Mouse (Mus musculus): ENCODE data around the gene Gm49450.
"Not testable (repeated sequence)": the region's sequence is repeated elsewhere in the genome, so short reads cannot be mapped to it uniquely, and the experiment has no call there.

Gm49450 gene

DNA sequence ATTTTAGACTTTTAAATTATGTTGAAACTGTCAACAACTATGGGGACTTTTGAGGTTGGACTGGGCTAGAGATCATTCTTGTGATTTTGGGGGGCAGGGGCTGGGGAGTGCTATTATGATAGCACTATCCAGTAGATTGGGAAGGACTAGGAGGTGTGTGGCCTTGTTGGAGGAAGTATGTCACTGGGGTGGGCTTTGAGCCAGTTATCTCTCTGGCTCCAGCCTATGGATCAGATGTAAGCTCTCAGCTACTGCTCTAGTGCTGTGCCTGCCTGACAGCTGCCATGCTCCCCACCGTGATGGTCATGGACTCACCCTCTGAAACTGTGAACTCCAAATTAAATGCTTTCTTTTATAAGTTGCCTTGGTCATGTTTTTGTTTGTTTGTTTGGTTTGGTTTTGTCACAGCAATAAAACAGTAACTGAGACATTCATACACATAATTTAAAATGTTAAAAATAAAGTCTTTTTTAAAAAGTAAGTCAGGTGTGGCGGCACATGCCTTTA is 30.3 kb downstream of the Gm49450 start:
- no peak for DNase-seq (ENCODE audit: low spot score)

DNA sequence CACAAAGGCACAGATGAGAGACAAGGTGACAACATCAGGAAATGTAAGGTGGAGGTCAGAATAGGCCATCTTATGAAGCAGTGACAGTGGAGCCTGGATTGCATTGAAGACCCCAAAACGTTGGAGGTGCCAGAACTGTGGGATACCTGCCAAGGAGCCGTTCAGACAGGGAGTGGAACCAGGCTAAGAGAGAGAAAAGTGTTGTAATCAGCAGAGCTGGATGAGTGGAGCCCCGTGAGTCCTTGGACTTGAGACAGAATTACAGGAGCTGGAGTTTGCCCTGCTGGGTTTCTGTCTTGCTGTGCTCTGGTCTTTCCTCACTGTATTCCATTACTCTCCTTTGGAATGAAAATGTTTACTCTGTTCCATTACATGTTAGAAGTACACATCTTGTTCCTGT is 30.8 kb downstream of the Gm49450 start:
- no peak for DNase-seq (ENCODE audit: low spot score)

DNA sequence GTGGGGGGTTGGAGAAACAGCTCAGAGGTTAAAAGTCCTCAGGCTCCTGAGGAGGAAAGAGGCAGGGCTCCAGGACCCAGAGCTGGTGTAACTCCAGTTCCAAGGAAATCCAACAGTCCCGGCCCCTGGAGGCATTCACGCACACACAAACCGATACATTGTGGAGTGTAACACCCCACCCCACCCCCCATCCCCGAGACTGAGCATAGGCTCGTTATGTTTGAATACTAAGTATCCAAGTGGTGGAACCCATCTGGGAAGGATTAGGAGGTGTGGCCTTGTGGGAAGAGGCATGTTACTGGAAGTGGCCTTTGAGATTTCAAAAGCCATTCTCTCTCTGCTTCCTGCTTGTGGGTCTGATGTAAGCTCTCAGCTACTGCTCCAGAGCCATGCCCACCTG is 31.8 kb downstream of the Gm49450 start:
- no peak for DNase-seq (ENCODE audit: low spot score)

DNA sequence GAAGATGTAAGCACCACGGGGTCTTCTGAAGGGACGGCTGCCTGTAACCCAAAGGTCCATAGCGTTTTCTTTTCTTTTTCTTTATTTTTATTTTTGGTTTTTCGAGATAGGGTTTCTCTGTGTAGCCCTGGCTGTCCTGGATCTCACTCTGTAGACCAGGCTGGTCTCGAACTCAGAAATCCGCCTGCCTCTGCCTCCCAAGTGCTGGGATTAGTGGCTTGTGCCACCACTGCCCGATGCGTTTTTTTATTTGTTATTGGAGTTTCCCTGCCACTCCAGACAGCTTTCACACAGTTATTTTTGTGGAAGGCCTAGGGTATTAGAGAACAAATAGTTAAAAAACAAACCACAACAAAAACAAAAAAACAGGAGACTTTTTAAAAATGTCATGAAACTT is 34.9 kb downstream of the Gm49450 start:
- not testable (repeated sequence) for DNase-seq (ENCODE audit: low spot score)

DNA sequence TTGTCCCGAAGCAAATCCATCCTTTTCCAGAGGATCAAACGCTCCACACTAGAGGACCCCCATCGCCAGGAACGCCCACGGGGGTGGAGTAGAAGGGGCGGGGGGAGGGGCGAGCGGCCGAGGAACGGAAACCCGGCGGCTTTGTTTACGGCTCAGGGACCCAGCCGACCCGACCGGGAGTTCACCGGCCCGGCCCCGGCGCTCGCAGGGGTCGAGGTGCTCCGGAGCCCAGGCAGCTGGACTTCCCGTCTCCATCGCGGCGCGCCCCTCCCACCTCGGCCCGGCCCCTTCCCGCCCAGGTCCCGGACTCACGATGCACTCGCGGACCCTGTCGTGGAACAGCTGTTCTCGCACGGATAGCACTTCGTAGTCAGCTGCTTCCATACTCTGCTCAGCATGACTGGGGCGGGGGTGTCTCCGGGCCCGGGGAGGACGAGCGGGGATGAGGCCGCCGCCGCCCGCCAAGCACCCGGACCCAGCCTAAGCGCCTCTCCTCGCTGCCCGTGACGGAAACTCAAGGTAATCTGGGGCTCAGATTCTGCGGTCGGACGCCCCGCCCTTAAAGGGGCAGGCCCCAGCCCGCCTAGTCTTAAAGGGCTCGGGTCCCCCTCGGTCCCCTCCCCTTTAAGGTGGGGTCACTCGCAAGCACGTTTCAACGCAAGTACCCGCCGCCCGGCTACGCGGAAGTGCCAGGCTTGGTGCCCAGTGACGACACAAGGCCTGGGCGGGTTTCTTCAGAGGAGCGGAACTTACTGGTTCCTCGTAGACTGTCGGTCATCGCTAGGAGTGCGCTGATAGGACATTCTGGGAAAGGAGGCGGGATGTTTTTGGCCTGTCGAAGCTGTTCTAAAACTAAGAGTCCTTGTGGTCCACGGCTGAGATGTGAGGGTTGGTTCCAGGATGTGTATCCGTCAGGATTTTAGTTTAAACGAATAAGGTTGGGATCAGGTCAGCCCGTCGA is 35.5 kb downstream of the Gm49450 start, which contains the start of gene Lmbr1l:
Gene Lmbr1l, minus strand, starts transcription at position 694 of the 961 bp plus-strand sequence.
- DNase-seq (ENCODE audit: low spot score): peak; percentile 97

DNA sequence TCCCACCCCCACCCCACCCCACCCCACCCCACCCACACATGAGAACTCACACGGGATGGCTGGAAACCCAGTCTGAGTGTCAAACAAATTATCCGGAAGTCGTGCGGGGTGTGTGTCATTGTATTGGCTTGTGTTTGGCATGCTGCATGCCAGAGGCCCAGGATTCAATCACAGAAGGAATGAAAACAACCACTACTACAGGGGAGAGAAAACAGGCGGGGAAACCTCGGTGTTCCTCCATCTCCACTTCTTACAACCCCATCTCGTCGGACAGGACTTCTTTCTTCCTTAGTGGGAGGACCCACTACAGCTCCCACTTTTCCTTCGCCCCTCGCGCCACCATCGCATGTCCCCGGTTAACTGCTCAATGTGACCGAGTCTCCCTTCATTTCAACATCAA is 36.3 kb downstream of the Gm49450 start:
- DNase-seq (ENCODE audit: low spot score): no peak

DNA sequence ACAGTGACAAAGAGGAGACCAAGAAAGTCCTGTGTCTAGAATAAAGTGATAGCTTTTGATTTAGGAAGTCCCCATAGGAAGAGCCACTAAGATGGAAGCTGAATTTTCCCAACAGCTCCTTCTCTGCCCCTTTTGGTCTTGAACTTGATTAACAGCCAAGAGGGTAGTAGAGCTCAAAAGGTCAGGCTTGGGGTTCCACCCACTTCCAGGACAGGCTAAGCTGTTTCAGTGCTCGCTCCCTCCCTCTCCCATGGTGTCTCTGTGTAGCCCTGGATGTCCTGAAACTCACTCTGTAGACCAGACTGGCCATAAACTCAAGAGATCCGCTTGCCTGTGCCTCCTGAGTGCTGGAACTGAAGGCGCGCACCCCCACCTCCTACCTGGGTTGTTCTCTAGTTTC is 37.3 kb downstream of the Gm49450 start:
- DNase-seq (ENCODE audit: low spot score): no peak

DNA sequence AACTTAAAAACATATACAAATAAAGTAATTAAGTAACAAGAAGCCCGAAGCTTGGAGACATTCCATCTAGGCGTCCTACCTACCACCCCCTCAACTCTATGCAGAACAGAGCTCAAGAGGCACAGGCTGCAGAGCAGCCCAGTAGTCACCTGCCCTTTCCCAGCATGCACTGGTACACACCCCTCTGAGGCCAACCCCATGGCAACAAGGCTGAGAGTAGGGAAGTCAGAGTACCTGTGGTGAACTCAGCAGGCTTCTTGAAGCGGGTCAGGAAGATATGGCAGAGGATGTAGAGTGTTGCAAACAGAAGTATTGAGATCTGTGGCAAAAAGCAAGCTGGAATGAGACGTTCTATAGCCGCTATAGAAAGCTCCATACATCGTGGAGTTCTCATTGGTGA is 38.4 kb downstream of the Gm49450 start:
- no peak for DNase-seq (ENCODE audit: low spot score)

DNA sequence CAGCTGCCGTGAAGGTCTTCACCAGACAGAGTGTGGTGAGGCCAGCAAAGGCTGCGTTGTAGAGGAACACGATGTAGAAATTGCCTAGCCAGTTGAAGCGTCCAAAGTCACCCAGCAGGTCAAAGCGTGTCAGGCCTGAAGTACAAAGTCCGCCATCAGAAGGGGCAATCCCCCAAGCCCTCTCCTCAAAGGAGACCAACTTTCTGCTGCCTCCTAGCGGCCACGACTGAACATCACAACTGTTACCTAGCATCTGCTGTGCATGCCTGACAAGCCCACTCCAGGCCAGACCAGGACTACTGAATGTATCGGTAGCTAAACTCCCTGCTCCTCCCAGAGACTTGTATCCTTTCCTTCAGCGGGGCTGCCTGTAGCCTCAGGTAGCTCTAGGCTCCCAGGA is 48.7 kb downstream of the Gm49450 start:
- DNase-seq (ENCODE audit: low spot score): no peak

DNA sequence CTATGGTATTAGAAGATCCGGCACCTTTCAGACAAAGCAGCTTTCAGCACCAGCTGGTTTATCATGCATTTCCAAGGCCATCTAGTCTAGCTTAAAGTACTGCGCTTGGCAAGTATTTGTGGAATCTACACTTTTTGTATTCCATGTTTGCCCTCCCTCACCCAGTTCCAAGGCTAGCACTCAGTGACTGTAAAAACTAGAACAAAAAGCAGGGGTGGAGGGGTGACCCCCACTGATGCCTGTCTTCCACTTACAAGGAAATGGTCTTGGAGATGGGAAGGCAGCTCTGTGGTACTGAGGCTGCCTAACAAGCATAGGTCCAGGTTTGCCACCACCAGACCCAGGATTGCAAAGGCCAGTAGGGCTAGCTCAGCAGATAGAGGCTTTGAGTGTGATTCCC is 50.8 kb downstream of the Gm49450 start:
- no peak for DNase-seq (ENCODE audit: low spot score)

DNA sequence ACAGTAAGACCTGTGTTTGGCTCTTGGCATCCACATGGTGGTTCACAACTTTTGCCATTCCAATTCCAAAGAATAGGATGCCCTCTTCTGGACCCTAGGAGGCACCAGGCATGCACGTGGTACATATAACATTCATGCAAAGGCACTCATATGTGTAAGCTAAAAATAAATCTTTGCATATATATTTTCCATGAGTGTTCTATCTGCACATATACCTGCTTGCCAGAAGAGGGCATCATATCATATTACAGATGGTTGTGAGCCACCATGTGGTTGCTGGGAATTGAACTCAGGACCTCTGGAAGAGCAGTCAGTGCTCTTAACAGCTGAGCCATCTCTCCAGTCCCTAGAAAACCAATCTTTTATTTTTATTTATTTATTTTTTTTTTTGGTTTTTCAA is 51.8 kb downstream of the Gm49450 start:
- no peak for DNase-seq (ENCODE audit: low spot score)

DNA sequence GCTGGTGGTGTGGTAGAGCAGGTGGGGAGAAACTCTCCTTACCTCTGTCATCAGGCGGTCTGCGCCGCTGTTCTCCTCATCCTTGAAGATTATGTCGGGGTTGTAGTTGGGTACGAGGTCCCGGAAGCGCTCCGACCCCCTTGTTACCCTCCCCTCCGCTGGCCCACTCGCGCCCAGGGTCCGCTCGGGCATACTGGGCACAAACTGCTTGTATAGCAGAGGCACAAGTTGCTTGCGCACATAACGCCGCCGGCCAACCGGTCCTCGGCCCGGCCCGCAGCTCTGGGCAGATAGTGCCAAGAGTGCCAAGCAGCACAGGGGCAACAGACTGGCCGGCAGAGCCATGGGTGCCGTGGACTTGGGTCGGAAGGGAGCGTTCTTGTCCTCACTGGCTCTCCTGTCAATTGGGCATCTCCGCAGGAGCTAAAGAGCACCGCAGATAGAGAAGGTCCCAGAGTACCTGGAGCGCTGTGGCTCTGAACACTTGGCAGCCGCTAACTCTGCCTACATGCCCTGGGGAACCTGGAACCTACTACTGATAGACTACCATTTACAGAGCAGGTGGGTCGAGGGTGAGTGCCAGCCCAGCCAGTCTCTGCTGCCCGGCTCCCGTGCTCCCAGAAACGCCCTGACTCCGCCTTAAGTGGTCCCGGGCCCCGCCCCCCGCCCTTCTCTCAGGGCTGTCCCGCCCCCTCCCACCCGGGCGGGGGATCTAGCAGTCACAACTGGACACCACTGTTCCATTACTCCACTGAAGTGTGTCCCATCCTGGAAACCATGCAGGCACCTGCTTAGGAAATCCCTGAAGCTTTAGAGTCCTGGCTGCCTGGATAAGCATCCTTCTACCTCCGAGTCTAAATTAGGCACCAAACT is 55.2 kb downstream of the Gm49450 start, which contains the start of gene Dhh:
Gene Dhh, minus strand, starts transcription at position 613 of the 873 bp plus-strand sequence.
- no peak for DNase-seq (ENCODE audit: low spot score)

DNA sequence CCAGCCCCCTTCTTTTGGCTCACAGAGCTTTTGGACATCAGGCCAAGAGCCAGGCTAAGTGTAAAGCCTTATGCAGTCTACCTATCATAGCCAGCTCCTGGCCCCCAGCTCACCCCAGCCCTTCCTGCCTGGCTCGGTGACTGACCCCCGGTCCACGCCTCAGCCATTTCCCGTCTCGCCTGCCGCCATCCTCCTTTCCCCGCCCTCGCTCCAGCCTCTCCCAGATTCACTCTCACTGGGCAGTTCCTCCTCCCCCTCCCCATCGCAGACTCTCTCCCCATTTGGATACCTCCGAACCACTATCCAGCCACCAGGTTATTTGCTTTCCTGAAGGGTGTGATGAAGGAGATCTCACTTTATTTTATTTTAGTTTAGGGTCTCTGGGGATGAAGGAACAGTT is 55.9 kb downstream of the Gm49450 start:
- no peak for DNase-seq (ENCODE audit: low spot score)

DNA sequence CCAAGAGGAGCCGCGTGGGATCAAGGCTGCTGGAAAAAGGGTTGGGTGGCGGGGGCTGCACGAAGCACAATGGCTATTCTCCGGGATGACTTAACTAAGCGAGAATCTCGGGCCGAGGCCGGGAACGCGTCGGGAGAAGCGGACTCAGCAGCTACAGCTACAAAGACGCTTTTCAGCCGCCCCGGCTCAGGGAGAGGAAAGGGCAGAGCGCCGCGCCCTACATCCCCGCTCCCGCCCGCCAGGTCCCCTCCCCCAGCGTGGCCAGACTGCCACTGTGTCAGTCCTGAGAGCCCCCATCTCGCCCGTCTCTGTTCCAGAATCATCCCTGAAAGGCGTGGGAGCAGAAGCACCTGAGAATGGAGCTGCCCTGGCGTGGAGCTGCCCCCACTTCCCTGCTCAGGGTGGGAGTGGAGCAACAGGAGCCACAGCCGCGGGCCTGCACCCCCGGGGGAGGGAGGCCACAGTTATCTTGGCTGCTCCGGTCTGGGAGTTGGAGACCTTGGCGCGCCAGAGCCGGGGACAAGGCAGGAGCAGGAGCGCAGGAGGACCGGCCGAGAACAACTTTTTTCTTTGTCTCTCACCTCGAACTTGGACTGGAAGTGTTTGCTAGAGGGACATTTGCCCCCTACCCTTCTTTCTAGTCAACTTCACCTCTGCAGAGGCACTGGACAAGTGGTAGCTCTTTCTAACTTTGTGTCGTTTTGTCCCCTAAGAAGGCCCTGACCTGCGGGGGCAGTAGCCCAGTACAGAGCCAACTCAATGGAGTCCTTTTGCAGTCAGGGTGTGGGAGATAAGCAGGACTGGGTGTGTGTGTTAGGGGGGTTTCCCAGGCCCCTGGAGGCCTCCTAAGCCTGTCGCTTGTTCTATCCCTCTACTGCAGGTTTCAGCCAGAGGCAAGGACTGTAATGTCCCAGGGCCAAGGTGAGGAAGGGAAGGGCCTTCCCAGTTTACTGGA is 57.4 kb downstream of the Gm49450 start:
- DNase-seq (ENCODE audit: low spot score): no peak

DNA sequence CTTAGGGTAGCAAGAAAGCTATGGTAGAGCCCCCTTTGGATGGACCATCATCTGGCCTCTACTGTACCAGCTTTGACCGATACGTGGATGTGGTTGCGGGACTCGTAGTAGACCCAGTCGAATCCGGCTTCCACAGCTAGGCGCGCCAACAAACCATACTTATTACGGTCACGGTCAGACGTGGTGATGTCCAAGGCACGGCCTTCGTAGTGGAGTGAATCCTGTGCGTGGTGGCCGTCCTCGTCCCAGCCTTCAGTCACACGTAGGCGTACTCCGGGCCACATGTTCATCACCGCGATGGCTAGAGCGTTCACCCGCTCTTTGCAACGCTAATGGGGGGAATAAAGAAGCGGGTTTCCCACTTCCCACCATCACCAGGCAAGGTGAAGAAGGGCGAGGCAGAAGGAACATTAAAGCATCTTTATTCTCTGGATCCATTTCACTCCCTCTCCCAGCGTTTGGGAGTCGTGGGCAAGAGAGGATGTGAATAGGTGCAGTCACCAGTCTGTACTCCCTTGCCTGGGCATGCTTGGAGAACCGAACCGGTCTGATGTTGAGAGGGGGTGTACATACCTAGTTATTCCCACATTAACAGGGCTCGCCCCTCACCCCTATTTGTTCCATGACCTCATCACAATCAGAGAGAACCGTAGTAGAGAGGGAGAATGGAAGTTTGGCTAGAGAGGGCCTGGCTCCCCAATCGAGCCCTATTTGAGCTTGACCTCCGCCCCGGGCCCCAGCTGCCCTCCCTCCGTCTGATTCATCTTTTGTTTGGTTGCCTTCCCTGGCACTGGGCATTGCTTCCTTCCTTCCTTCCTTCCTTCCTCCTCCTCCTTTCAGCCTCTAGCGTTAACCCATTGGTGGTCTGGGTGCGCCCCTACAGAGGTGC is 58.4 kb downstream of the Gm49450 start:
- no peak for DNase-seq (ENCODE audit: low spot score)

DNA sequence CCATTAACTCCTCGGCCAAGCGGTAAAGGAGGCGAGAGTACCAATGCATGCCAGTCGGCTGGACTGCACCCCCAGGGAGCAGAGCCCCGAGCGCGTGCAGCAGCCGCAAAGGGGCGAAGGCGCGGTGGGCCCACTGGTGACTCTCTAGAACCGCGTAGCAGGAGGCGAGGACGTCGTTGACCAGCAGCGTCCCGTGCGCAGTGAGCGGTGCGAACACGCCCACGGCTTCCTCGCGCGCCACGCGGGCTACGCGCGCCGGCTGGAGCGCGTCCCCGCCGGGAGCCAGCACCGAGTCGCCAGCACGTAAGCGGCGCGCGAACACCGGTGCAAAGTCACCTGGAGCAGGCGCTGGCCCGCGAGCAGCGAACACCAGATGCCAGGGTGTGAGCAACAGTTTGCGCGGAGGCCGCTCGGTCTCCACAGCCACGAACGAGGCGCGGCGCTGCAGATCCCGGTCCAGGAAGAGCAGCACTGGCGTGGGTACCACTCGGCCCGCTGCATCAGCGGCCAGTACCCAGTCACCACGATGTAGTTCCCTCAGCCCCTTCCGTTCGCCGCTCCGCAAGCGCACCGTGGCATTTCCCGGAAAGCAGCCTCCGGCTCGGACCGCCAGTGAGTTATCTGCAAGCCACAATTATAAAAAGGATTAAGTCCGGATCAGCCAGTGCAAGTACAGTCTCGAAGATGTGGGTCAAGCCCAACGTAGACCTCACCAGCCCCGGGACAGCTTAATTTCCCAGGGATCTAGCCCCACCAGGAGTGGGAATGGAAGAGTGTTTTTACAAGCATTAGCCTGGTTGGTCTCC is 59.2 kb downstream of the Gm49450 start, which contains the start of gene Rhebl1:
Gene Rhebl1, minus strand, starts transcription at position 601 of the 806 bp plus-strand sequence.
- DNase-seq (ENCODE audit: low spot score): no peak

DNA sequence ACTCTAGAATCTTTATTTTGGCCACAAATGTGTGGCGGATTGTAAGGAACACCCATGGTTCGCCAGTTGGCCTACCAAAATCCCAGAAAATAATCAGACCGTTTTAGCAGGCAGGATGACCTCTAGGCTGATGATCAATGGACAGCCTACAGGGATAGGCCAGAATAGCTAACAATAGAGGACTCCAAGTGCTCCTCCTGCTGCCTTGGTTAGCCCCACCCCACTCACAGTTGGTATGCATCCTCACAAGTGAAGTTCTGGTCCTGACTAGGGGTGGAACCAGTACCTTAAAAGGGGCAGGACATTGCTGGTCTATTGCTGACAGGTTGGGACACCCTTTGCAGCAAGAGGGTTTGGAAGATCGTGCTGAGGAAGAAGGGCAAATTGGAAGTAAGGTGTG is 60.3 kb downstream of the Gm49450 start:
- DNase-seq (ENCODE audit: low spot score): no peak

DNA sequence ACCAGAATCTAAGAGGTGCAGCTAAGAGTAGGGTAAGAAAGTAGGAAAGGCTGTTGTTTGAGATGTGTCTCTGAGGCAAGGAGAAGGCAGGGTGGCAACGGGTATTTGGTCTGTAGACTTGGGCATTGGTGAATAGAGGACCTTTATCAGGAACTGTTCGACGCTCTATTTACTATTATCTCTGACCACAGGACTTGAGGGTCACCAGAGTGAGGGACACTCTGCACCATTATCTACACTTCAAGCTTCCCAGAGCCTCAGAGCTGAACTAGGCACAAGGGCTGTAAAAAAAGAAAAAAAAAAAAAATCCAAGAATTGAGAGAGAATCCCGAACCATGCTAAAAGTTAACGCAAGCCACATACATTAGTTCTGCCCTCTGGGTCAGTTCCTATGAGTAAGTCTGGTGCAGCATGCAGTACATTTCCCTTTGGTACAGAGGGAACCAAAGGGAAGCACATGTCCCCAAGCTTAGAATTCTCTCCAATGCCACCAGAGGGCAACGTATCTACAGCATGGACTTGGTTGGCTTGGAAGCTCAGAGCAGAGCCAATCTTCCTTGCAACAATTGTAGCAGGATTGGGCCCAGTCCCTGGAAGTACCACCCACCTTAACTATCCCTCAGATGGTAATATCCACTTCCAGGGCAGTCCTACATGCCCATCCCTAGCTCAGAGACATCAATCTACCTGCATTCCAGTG is 61.3 kb downstream of the Gm49450 start:
- no peak for DNase-seq (ENCODE audit: low spot score)

Measured in c-Kit-positive CD71-positive TER-119-positive erythroid progenitor cells, embryonic 14.5 days (primary cell).